Mouse (Mus musculus): ENCODE data around the gene Ndufb10. TPM values are rescaled to one million over a fixed set of nuclear protein-coding genes. Genes with fewer than 3 reads are reported as not detected.

Ndufb10 gene
- total and polyA plus RNA-seq, 2 experiments from 2014 or later: 170 to 349 TPM

DNA sequence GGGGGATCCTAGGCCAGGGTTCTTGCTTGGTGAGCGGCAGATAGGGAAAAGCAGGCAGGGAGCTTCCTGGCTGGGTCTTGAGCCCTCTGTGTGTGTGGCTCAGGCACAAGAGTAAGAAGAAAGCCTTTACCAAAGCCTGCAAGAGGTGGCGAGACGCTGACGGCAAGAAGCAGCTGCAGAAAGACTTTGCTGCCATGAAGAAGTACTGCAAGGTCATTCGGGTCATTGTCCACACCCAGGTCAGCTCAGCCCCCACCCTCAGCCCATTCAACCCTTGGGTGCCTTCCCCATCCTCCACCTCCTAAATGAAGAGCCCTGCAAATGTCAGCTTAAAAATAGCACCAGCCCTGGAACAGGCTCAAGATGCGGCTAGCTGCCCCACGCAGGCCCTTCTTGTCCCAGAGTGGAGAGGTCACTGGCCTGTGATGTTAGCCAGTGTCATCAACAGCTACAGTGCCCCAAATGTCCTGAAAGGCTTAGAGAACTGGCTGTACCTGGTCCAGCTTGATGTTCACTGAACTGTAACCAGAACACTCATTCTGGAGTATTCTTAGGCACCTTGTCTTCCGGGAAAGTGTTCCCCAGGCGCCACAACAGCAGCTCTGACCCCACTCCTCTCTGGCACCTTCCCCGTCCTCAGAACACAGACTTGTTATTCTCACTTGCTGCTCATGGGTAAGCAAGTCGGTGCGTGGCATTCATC lies 8.1 kb upstream of the Ndufb10 start:
- ATAC-seq (ENCODE audit: low FRiP score): no peak

DNA sequence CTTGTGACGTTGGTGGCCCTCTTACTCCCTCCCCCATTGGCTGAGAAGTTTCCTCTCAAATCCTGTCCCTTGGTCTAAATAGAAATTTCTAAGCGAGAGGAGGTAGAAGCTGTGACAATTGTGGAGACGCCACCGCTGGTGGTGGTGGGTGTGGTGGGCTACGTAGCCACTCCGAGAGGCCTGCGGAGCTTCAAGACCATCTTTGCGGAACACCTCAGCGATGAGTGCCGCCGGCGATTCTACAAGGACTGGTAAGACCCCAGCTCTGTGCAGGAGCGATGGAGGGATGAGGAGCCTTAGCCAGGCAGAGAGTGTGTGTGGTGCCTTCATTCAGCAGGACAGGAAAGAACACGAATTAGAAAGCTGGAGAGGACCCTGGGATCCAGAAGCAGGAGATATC lies 6.5 kb upstream of the Ndufb10 start:
- 81% methylated on average over 14 of the region's 14 CpGs for WGBS
- no peaks in the 10 kb centered on the region for H3K27me3 ChIP-seq (ENCODE audit: insufficient read depth, low read length)

More for the DNA sequence above, 8.1 kb upstream of the Ndufb10 start:
- Histone ChIP-seq H3K9me3 (ENCODE audit: low read length) (no peaks in the 10 kb centered on the region), H3K36me3 (ENCODE audit: insufficient read depth, low read length) (no peaks in the 10 kb centered on the region), H3K4me3 (ENCODE audit: low read depth, low read length) (no peak overlapping the region), H3K4me2 (ENCODE audit: low read depth, low read length, poor library complexity, severe bottlenecking) (no peak overlapping the region), H3K4me1 (ENCODE audit: insufficient read depth, low read length) (no peaks in the 10 kb centered on the region), H3K27me3 (ENCODE audit: insufficient read depth, low read length) (no peaks in the 10 kb centered on the region), H3K27ac (ENCODE audit: low read depth, low read length) (no peak overlapping the region), H3K9ac (replicated peaks; ENCODE audit: low read length, poor library complexity, severe bottlenecking) (no peak overlapping the region)
- TF ChIP-seq CTCF (IDR thresholded peaks at IDR 0.05): no peak
- DNase-seq (ENCODE audit: low spot score): no peak
- WGBS: 82% methylated on average over 12 of the region's 12 CpGs

DNA sequence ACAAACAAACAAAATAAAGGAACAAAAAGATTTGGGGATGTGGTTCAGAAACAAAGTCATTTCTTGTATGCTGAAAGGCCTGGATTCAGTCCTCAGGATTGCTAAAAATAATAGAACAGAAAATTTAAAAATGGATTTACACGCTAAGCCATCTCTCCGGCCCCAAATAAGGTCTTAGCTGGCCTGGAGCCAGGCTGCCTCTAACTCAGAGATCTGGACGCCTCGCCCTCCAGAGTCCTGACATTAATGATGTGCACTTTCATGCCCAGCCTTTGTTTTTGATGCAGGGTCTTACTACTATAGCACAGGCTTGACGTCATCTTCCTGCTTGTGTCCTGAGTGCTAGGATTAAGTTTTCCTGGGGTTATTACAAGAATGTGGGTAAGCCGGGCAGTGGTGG lies 4.8 kb upstream of the Ndufb10 start:
- Histone ChIP-seq H3K9ac (replicated peaks; ENCODE audit: low read length, poor library complexity, severe bottlenecking) (no peak overlapping the region), H3K4me3 (ENCODE audit: low read depth, low read length) (no peak overlapping the region), H3K9me3 (ENCODE audit: low read length) (no peaks in the 10 kb centered on the region), H3K27me3 (ENCODE audit: insufficient read depth, low read length) (no peaks in the 10 kb centered on the region), H3K4me1 (ENCODE audit: insufficient read depth, low read length) (no peaks in the 10 kb centered on the region), H3K27ac (ENCODE audit: low read depth, low read length) (no peak overlapping the region), H3K4me2 (ENCODE audit: low read depth, low read length, poor library complexity, severe bottlenecking) (no peak overlapping the region), H3K36me3 (ENCODE audit: insufficient read depth, low read length) (no peaks in the 10 kb centered on the region)
- ATAC-seq (ENCODE audit: low FRiP score) (no peak), DNase-seq (ENCODE audit: low spot score) (no peak)
- no peak for TF ChIP-seq CTCF (IDR thresholded peaks at IDR 0.05)
- 81% methylated on average over 6 of the region's 6 CpGs for WGBS

More for the DNA sequence above, 6.5 kb upstream of the Ndufb10 start:
- no peaks in the 10 kb centered on the region for H3K36me3 ChIP-seq (ENCODE audit: insufficient read depth, low read length)
- DNase-seq (ENCODE audit: low spot score): no peak
- H3K4me2 ChIP-seq (ENCODE audit: low read depth, low read length, poor library complexity, severe bottlenecking): no peak overlapping the region
- no peak for ATAC-seq (ENCODE audit: low FRiP score)
- TF ChIP-seq CTCF (IDR thresholded peaks at IDR 0.05): no peak
- no peak overlapping the region for H3K27ac ChIP-seq (ENCODE audit: low read depth, low read length)
- H3K4me1 ChIP-seq (ENCODE audit: insufficient read depth, low read length): no peaks in the 10 kb centered on the region
- H3K9ac ChIP-seq (replicated peaks; ENCODE audit: low read length, poor library complexity, severe bottlenecking): no peak overlapping the region
- no peak overlapping the region for H3K4me3 ChIP-seq (ENCODE audit: low read depth, low read length)
- H3K9me3 ChIP-seq (ENCODE audit: low read length): no peaks in the 10 kb centered on the region

DNA sequence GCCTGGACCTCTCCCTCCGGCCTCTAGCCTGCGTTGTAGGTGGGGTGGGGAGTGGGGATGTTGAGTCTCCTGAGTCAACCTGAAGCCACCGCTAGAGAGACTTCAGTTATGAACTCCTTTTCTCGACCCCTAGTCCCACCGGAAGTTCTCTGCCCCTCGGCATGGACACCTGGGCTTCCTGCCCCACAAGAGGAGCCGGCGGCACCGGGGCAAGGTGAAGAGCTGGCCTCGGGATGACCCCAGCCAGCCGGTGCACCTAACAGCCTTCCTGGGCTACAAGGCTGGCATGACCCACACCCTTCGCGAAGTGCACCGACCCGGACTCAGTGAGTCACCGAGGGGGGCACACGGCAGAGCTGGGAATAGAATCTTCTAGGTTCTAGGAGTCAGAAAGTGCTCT lies 3.9 kb upstream of the Ndufb10 start:
- WGBS: 79% methylated on average over 17 of the region's 17 CpGs
- no peaks in the 10 kb centered on the region for H3K27me3 ChIP-seq (ENCODE audit: insufficient read depth, low read length)
- no peak overlapping the region for H3K4me3 ChIP-seq (ENCODE audit: low read depth, low read length)
- H3K36me3 ChIP-seq (ENCODE audit: insufficient read depth, low read length): no peaks in the 10 kb centered on the region
- DNase-seq (ENCODE audit: low spot score): no peak
- no peaks in the 10 kb centered on the region for H3K4me1 ChIP-seq (ENCODE audit: insufficient read depth, low read length)
- ATAC-seq (ENCODE audit: low FRiP score): no peak
- TF ChIP-seq CTCF (IDR thresholded peaks at IDR 0.05): no peak
- no peak overlapping the region for H3K27ac ChIP-seq (ENCODE audit: low read depth, low read length)
- no peak overlapping the region for H3K9ac ChIP-seq (replicated peaks; ENCODE audit: low read length, poor library complexity, severe bottlenecking)
- H3K4me2 ChIP-seq (ENCODE audit: low read depth, low read length, poor library complexity, severe bottlenecking): no peak overlapping the region
- H3K9me3 ChIP-seq (ENCODE audit: low read length): no peaks in the 10 kb centered on the region

DNA sequence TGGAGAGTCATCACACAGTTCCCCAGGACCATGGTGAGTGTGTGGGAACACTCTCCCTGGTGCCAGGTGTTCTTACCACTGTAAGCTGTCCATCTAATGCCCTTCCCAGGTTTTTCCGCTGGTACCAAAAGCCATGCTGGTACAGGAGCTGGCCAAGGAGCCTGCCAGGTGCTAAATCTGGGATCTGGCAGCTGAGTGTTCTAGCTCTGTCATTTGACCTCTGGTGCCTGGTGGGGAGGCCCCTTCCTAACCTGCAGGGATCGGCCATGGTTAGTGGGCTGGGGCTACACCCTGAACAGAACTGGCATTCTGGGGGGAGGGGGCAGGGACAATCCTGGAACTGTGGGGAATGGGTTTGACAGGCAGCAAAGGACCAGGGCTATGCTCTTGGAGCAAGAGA lies 3.3 kb upstream of the Ndufb10 start, which contains the start of gene Rpl3l:
Gene Rpl3l (plus strand): TSS at position 203 of the 400 bp plus-strand sequence.
- no peak for DNase-seq (ENCODE audit: low spot score)
- H3K9me3 ChIP-seq (ENCODE audit: low read length): no peaks in the 10 kb centered on the region
- ATAC-seq (ENCODE audit: low FRiP score): no peak
- no peak within 1 kb of the TSS for H3K27ac ChIP-seq (ENCODE audit: low read depth, low read length)
- WGBS: 61% methylated on average over 2 of the region's 2 CpGs
- no peaks in the 10 kb centered on the region for H3K27me3 ChIP-seq (ENCODE audit: insufficient read depth, low read length)
- no peaks in the 10 kb centered on the region for H3K36me3 ChIP-seq (ENCODE audit: insufficient read depth, low read length)
- H3K9ac ChIP-seq (replicated peaks; ENCODE audit: low read length, poor library complexity, severe bottlenecking): no peak within 1 kb of the TSS
- H3K4me2 ChIP-seq (ENCODE audit: low read depth, low read length, poor library complexity, severe bottlenecking): no peak within 1 kb of the TSS
- H3K4me1 ChIP-seq (ENCODE audit: insufficient read depth, low read length): no peaks in the 10 kb centered on the region
- no peak for TF ChIP-seq CTCF (IDR thresholded peaks at IDR 0.05)
- no peak within 1 kb of the TSS for H3K4me3 ChIP-seq (ENCODE audit: low read depth, low read length)

DNA sequence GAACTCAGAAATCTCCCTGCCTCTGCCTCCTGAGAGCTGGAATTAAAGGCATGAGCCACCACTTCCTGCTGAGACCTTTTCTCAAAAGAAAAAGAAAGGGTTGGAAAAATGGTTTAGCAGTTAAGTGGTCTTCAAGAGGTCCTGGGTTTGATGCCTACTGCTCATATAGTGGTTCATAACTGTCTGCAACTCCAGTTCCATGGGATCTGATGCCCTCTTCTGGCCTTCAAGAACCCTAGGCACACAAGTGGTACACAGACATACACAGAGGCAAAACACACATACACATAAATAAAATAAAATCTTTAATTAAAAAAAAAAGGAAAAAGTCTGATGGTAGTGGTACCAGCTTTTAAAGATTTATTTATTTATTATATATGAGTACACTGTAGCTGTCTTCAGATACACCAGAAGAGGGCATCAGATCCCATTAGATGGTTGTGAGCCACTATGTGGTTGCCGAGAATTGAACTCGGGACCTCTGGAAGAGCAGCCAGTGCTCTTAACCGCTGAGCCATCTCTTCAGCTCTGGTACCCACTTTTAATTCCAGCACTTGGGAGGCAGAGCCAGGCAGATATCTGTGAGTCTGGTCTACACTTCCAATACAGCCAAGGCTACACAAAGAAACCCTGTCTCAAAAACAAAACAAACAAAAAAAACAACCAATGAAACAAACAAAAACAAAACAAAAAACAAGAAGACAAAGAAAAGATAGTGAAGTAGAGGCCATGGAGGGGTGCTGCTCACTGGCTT lies 1.5 kb upstream of the Ndufb10 start:
- ATAC-seq (ENCODE audit: low FRiP score) (no peak), DNase-seq (ENCODE audit: low spot score) (no peak)
- Histone ChIP-seq H3K4me3 (ENCODE audit: low read depth, low read length) (no peak overlapping the region), H3K9me3 (ENCODE audit: low read length) (no peaks in the 10 kb centered on the region), H3K4me2 (ENCODE audit: low read depth, low read length, poor library complexity, severe bottlenecking) (no peak overlapping the region), H3K4me1 (ENCODE audit: insufficient read depth, low read length) (no peaks in the 10 kb centered on the region; the same call in 1 of the 2 replicates), H3K27me3 (ENCODE audit: insufficient read depth, low read length) (no peaks in the 10 kb centered on the region), H3K27ac (ENCODE audit: low read depth, low read length) (no peak overlapping the region), H3K36me3 (ENCODE audit: insufficient read depth, low read length) (peaks cover 10% of the 10 kb centered on the region; the same call in 1 of the 2 replicates), H3K9ac (replicated peaks; ENCODE audit: low read length, poor library complexity, severe bottlenecking) (no peak overlapping the region)
- 75% methylated on average over 3 of the region's 3 CpGs for WGBS
- TF ChIP-seq CTCF (IDR thresholded peaks at IDR 0.05): no peak
